Mouse (Mus musculus) monocyte, adult 5-6 weeks (primary cell): ENCODE measurements around the gene Atp5e. TPM values are rescaled to one million over a fixed set of nuclear protein-coding genes. Genes with fewer than 3 reads are reported as not detected.
A peak's percentile ranks its signal among the peaks of the same experiment; 100 is the strongest.

Source experiments
- ATAC-seq: fragments of 153-309, 156-312 bp; replicated peaks from 2 replicates; pipeline ENCODE4 v1.8.0; 2017; ENCODE audit warnings: mild to moderate bottlenecking; ENCODE audit not compliant: low TSS enrichment, insufficient number of reproducible peaks, severe bottlenecking, poor library complexity, low FRiP score
- total RNA-seq: library from RNA; stranded (forward); fragments of 200-1000, 200-491, 200-594 nt; gene quantifications from 3 replicates; pipeline ENCODE4 v1.2.3, GENCODE M21; 2017

Atp5e gene
- total RNA-seq, 1 experiment from 2014 or later = 143 TPM

DNA sequence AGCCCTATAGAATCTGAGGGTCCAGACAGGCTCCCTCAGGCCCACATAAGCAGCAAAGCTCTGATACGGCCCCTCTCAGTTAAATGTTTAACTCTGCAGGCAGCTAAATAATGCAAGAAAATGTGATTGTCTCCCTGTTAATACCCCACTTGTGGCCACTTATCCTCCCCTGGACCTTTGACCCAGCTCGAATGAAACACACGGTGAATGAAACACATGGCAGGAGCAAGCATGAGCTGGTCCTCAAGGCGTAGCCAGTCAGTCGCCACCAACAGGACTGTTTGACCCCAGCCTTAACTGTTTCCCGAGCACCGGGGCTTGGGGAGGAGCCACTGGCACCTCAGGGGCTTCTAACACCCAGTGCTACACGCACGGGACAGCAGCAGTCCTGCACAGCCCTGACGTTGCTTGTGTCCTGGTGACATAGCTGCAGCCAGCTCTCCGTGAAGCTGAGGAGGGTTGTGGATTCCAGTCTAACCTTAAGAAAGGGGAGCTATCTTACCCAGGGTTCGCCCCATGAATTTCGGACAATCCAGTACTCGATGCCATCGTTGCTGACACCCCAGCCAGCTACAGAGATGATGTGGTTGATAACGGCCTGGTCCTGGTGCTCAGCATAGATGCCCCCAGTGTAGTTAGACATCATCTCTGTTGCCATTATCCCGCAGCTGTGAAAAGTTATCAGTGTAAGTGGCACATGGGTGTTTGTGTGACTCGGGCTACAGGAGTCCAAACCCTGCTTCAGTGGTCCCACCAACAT lies 35.6 kb downstream of the Atp5e start:
- ATAC-seq = no peak

DNA sequence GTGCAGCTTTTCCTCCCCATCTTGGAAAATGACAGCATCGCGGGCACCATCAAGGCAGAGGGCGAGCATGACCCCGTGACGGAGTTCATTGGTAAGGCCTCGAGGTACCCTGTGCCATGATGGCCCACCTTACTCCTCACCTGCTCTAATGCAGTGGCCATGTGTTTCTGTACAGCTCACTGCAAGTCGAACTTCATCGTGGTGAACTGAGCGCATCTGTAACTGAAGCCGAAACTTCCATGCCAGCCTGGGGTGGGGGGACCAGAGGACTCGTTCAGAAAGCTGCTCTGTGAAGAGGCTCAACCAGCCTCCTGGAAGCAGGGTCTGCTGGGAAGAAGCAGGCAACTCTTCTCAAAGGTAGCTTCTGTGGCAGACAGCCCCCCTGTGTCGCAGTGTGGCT lies 37.0 kb downstream of the Atp5e start:
- no peak for ATAC-seq

DNA sequence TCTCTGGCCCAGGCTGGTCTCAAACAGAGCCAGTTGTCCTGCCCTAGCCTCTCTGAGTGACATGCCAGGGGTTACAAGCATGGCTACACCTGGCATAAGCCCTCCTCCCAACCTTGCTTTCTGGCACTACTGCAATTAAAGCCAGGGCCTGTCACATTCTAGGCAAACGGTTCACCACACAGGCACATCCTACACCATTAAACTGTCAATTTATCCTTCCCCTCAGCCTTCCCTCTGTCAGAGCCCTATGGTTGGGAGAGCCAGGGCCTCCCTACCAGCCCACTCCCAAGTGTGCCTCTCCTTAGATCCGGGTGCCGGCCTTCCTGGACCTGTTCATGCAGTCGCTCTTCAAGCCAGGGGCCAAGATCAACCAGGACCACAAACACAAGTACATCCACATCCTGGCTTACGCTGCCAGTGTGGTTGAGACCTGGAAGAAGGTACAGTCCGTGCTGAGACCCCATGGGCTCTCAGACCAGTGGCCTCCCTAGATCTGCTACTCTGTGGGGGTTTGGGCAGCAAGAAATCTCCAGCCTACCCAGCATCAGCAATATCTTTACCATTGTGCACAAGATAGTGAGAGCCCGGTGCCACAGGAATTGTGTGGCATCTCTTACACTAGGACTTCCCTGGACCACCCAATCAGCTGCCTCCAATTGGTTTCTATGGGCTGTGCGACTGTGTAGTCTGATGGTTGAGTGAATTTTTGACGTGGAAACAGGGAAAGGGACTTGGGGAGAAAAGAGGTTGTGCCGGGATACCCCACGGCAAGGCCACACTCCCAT lies 39.4 kb downstream of the Atp5e start:
- ATAC-seq = no peak

DNA sequence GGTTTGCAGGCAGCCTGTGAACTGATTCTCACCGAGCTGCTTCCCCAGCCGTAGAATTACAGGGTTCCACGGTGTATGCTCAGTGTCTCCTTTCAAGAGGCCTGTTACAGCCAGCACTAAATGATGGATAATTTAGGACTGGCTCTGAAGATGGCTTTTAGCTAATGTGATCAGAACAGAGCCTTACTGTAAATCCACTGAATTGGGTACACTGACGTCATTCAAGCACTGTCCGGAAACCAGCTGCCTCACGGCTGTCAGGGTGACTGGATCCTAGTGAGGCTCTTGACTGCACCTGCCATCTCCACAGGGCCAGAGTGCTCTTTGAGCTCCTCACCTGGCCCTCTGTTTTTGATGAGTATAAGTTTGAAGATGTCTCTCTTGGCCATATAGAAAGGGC lies 42.8 kb downstream of the Atp5e start:
- no peak for ATAC-seq

DNA sequence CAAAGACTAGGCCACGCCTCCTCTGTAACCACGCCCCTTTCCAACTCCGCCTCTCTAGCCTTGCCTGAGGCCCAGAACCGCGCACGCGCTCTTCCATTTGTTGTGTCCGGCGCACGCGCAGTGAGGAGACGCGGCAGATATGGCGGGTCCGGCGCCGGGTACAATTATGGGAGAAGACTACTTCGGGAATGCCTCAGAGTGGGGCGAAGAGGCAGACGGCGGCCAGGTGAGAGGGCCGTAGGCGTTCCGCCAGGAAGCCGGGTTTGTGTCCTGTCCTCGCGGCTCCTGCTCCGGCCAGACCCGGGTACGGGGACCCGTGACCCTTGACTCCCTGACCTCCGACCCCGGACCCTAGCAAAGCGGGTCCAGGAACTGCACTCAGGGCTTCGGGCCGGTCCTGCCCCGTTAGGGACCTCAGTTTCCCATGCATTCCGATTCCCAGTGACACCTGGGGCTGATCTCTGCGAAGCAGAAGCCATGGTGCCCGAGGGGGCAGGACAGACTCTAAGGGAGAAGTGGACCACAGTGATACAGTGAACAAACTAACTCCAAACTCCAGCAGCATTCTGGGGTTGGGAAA lies 48.1 kb downstream of the Atp5e start, which contains the start of gene Nelfcd:
Nelfcd (plus strand) TSS at position 74 of the 580 bp plus-strand sequence.
- ATAC-seq = peak; percentile 95

DNA sequence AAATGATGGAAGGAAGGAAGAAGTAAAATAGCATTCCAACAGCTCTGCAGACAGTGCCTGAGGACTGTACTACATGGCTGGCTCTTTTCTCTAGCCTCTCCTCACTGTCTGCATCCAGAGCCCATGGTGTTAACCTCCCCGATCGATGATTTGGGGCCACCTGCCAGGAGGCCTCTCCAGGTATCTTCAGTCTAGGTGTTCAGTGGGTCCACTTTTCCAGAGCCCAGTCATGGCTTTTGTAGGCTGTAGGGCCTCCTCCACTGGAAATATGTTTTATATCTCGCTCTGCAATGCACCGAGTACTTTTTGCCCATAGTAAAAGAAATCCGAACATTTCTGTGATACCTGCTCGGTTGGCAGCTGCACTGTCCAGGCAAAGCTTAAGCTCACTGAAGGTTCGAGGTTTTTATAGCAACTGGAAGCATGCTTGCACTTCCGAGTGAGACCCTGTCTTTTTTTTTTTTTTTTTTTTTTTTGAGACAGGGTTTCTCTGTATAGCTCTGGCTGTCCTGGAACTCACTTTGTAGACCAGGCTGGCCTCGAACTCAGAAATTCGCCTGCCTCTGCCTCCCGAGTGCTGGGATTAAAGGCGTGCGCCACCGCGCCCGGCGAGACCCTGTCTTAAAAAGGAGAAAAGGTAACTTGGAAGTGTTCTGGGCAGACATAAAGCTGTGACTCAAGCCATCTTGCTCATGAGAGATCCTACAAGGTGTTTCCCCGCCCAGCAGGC lies 48.7 kb downstream of the Atp5e start:
- ATAC-seq = no peak

DNA sequence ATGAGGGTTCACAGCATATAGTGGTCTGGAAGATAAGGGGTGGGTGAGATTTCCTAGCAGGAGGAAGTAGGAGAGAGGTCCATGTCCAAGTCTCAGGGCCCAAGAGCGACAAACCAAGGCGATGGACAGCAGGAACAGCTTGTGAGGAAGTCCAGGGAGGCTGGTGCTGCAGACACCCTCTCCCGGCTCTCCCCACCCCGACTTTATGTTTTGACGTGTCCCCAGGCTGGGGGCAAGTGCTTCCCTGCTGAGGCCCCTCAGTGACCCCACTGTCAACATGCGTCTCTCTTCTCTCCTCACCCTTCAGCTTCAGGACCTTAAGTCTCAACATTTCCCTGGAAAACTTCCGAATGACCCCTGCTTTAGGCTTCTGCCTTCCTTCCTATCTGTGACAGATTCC lies 50.8 kb downstream of the Atp5e start:
- ATAC-seq = no peak

Other genes with a start within 250 kb of the Atp5e start
- gene Gnas, start 179.8 kb downstream of the Atp5e start, total RNA-seq = 224 to 349 TPM (median 269 TPM) in 3 replicates
- 8.0 to 16.0 TPM (median 12.4 TPM) in 3 replicates for gene Gm20721, start 117.4 kb downstream of the Atp5e start, total RNA-seq
- gene Nelfcd, start 48.3 kb downstream of the Atp5e start, total RNA-seq = 40.3 to 48.0 TPM (median 44.1 TPM) in 3 replicates
- 273 to 400 TPM (median 362 TPM) in 3 replicates for gene Ctsz, start 25.1 kb downstream of the Atp5e start, total RNA-seq
- gene Tubb1, start 13.4 kb downstream of the Atp5e start, total RNA-seq = 13.4 to 226 TPM (median 24.5 TPM) in 3 replicates
- gene Prelid3b, start 9.0 kb upstream of the Atp5e start, total RNA-seq = 107 to 190 TPM (median 108 TPM) in 3 replicates
- 8.4 to 20.3 TPM (median 8.5 TPM) in 3 replicates for gene Zfp831, start 179.4 kb upstream of the Atp5e start, total RNA-seq